Mouse (Mus musculus) forebrain, embryonic 11.5 days (tissue): ENCODE measurements at regions not wholly inside any gene's neighbourhood (a gene's known extent, or its start where the extent isn't known, plus 50 kb on each side); places are given as distances from the start of the nearest gene placed in this dataset.

Source experiments
- ATAC-seq: fragments of 200-750 bp; cut with Nextera tagmentation; replicated peaks from 2 replicates; pipeline ENCODE4 v1.8.0; 2017; ENCODE audit warnings: moderate TSS enrichment; ENCODE audit not compliant: low FRiP score
- DNase-seq: peaks from one replicate; pipeline ENCODE4 v3.0.0-alpha.2; 2017; ENCODE audit warnings: low spot score
- H3K27ac ChIP-seq: fragments of 300-500 bp; sonication (generic); 2 replicates; pipeline ENCODE4 v1.5.1; 2014; ENCODE audit warnings: low read depth, low read length
- H3K27me3 ChIP-seq: fragments of 300-500 bp; sonication (generic); 2 replicates; pipeline ENCODE4 v1.6.1; 2014; ENCODE audit warnings: mild to moderate bottlenecking, low read length, mixed read lengths; ENCODE audit not compliant: control insufficient read depth, insufficient read depth
- H3K36me3 ChIP-seq: fragments of 300-500 bp; sonication (generic); 2 replicates; pipeline ENCODE4 v1.6.1; 2014; ENCODE audit warnings: mild to moderate bottlenecking, low read length, moderate library complexity, mixed read lengths; ENCODE audit not compliant: control insufficient read depth, insufficient read depth
- H3K4me1 ChIP-seq: fragments of 300-500 bp; sonication (generic); replicated peaks from 2 replicates; pipeline ENCODE4 v1.6.1; 2014; ENCODE audit warnings: low read length, mixed read lengths; ENCODE audit not compliant: control insufficient read depth, insufficient read depth
- H3K4me2 ChIP-seq: fragments of 300-500 bp; sonication (generic); 2 replicates; pipeline ENCODE4 v1.6.1; 2014; ENCODE audit warnings: low read depth, mild to moderate bottlenecking, low read length, moderate library complexity, mixed read lengths; ENCODE audit not compliant: severe bottlenecking
- H3K4me3 ChIP-seq: fragments of 300-500 bp; sonication (generic); 2 replicates; pipeline ENCODE4 v1.5.1; 2014; ENCODE audit warnings: low read depth, low read length
- H3K9ac ChIP-seq: fragments of 300-500 bp; sonication (generic); 2 replicates; pipeline ENCODE4 v1.6.1; 2014; ENCODE audit warnings: low read length
- H3K9me3 ChIP-seq: fragments of 300-500 bp; sonication (generic); 2 replicates; pipeline ENCODE4 v1.6.1; 2016; ENCODE audit warnings: low read length, mixed read lengths; ENCODE audit not compliant: control insufficient read depth
- WGBS: fragments of 180-500 bp; shearing (Covaris S2); extraction: QIAGEN DNeasy Blood & Tissue Kit; methylation state at CpG from one replicate; pipeline ENCODE4 v1.1.7; 2014; 5-methylcytosine and 5-hydroxymethylcytosine counted together

GRCm38 (mm10) chr12:35674487-35674886 lies 139.6 kb upstream of the Ahr start:
- WGBS: 55% methylated on average over 6 of the region's 6 CpGs
- Histone ChIP-seq H3K4me2 (no peak overlapping the region), H3K9ac (no peak overlapping the region), H3K27me3 (no peaks in the 10 kb centered on the region), H3K4me3 (no peak overlapping the region), H3K9me3 (no peaks in the 10 kb centered on the region), H3K4me1 (no peaks in the 10 kb centered on the region), H3K27ac (no peak overlapping the region), H3K36me3 (no peaks in the 10 kb centered on the region)
- ATAC-seq (no peak), DNase-seq (peak; percentile 58)

- Histone ChIP-seq H3K4me1 (no peaks in the 10 kb centered on the region), H3K36me3 (no peaks in the 10 kb centered on the region), H3K27me3 (no peaks in the 10 kb centered on the region), H3K9ac (no peak overlapping the region), H3K4me2 (no peak overlapping the region), H3K4me3 (no peak overlapping the region), H3K9me3 (no peaks in the 10 kb centered on the region), H3K27ac (no peak overlapping the region)
- ATAC-seq (no peak), DNase-seq (no peak)
- 97% methylated on average over 4 of the region's 4 CpGs for WGBS
Measured at GRCm38 (mm10) chr12:35670980-35671379, 136.1 kb upstream of the Ahr start.

GRCm38 (mm10) chr12:35668716-35669115 lies 133.9 kb upstream of the Ahr start:
- no peaks in the 10 kb centered on the region for H3K9me3 ChIP-seq
- no peak overlapping the region for H3K9ac ChIP-seq
- no peaks in the 10 kb centered on the region for H3K27me3 ChIP-seq
- no peak for DNase-seq
- H3K4me1 ChIP-seq: no peaks in the 10 kb centered on the region
- no peak overlapping the region for H3K27ac ChIP-seq
- WGBS: 90% methylated on average over 1 of the region's 1 CpGs
- H3K36me3 ChIP-seq: no peaks in the 10 kb centered on the region
- H3K4me2 ChIP-seq: no peak overlapping the region
- ATAC-seq: no peak
- H3K4me3 ChIP-seq: no peak overlapping the region

- H3K27me3 ChIP-seq: no peaks in the 10 kb centered on the region
- H3K36me3 ChIP-seq: no peaks in the 10 kb centered on the region
- ATAC-seq (no peak), DNase-seq (no peak)
- H3K9ac ChIP-seq: no peak overlapping the region
- H3K4me3 ChIP-seq: no peak overlapping the region
- H3K4me1 ChIP-seq: no peaks in the 10 kb centered on the region
- no peak overlapping the region for H3K4me2 ChIP-seq
- WGBS: 92% methylated on average over 3 of the region's 3 CpGs
- H3K9me3 ChIP-seq: no peaks in the 10 kb centered on the region
- no peak overlapping the region for H3K27ac ChIP-seq
Measured at GRCm38 (mm10) chr12:35667705-35668104, 132.9 kb upstream of the Ahr start.

- H3K9ac ChIP-seq: no peak overlapping the region
- no peak overlapping the region for H3K4me3 ChIP-seq
Measured at GRCm38 (mm10) chr12:35667218-35667617, 132.4 kb upstream of the Ahr start.

GRCm38 (mm10) chr12:35666062-35666461 lies 131.2 kb upstream of the Ahr start:
- H3K27ac ChIP-seq: no peak overlapping the region
- WGBS: 79% methylated on average over 2 of the region's 2 CpGs
- H3K27me3 ChIP-seq: no peaks in the 10 kb centered on the region
- H3K4me1 ChIP-seq: no peaks in the 10 kb centered on the region
- no peak overlapping the region for H3K4me2 ChIP-seq
- ATAC-seq (no peak), DNase-seq (no peak)
- no peaks in the 10 kb centered on the region for H3K36me3 ChIP-seq
- H3K4me3 ChIP-seq: no peak overlapping the region
- no peaks in the 10 kb centered on the region for H3K9me3 ChIP-seq
- H3K9ac ChIP-seq: no peak overlapping the region

More at GRCm38 (mm10) chr12:35667218-35667617, 132.4 kb upstream of the Ahr start:
- no peaks in the 10 kb centered on the region for H3K27me3 ChIP-seq
- no peak overlapping the region for H3K27ac ChIP-seq
- no peaks in the 10 kb centered on the region for H3K9me3 ChIP-seq
- DNase-seq (no peak), ATAC-seq (no peak)
- H3K4me2 ChIP-seq: no peak overlapping the region
- no peaks in the 10 kb centered on the region for H3K4me1 ChIP-seq
- no peaks in the 10 kb centered on the region for H3K36me3 ChIP-seq

GRCm38 (mm10) chr12:35663062-35663461 lies 128.2 kb upstream of the Ahr start:
- 83% methylated on average over 1 of the region's 1 CpGs for WGBS
- H3K9me3 ChIP-seq: no peaks in the 10 kb centered on the region
- no peaks in the 10 kb centered on the region for H3K4me1 ChIP-seq
- no peak overlapping the region for H3K9ac ChIP-seq
- H3K27me3 ChIP-seq: no peaks in the 10 kb centered on the region
- no peaks in the 10 kb centered on the region for H3K36me3 ChIP-seq
- no peak overlapping the region for H3K4me3 ChIP-seq
- no peak for ATAC-seq
- no peak for DNase-seq
- H3K4me2 ChIP-seq: no peak overlapping the region
- no peak overlapping the region for H3K27ac ChIP-seq

- no peak overlapping the region for H3K4me3 ChIP-seq
- H3K4me1 ChIP-seq: no peaks in the 10 kb centered on the region
- H3K9me3 ChIP-seq: no peaks in the 10 kb centered on the region
- DNase-seq (no peak), ATAC-seq (no peak)
- no peak overlapping the region for H3K27ac ChIP-seq
- no peak overlapping the region for H3K4me2 ChIP-seq
- WGBS: 87% methylated on average over 3 of the region's 3 CpGs
- H3K27me3 ChIP-seq: no peaks in the 10 kb centered on the region
- H3K36me3 ChIP-seq: no peaks in the 10 kb centered on the region
- no peak overlapping the region for H3K9ac ChIP-seq
Measured at GRCm38 (mm10) chr12:35656563-35656962, 121.7 kb upstream of the Ahr start.

- WGBS: 92% methylated on average over 3 of the region's 3 CpGs
- DNase-seq: no peak
- Histone ChIP-seq H3K4me3 (no peak overlapping the region), H3K4me1 (no peaks in the 10 kb centered on the region), H3K9ac (no peak overlapping the region), H3K36me3 (no peaks in the 10 kb centered on the region), H3K27me3 (no peaks in the 10 kb centered on the region), H3K27ac (no peak overlapping the region), H3K9me3 (no peaks in the 10 kb centered on the region), H3K4me2 (no peak overlapping the region)
- no peak for ATAC-seq
Measured at GRCm38 (mm10) chr12:35649772-35650171, 114.9 kb upstream of the Ahr start.
